14 mouse cellular contexts compared by ENCODE assay signal in the genomic region with DNA sequence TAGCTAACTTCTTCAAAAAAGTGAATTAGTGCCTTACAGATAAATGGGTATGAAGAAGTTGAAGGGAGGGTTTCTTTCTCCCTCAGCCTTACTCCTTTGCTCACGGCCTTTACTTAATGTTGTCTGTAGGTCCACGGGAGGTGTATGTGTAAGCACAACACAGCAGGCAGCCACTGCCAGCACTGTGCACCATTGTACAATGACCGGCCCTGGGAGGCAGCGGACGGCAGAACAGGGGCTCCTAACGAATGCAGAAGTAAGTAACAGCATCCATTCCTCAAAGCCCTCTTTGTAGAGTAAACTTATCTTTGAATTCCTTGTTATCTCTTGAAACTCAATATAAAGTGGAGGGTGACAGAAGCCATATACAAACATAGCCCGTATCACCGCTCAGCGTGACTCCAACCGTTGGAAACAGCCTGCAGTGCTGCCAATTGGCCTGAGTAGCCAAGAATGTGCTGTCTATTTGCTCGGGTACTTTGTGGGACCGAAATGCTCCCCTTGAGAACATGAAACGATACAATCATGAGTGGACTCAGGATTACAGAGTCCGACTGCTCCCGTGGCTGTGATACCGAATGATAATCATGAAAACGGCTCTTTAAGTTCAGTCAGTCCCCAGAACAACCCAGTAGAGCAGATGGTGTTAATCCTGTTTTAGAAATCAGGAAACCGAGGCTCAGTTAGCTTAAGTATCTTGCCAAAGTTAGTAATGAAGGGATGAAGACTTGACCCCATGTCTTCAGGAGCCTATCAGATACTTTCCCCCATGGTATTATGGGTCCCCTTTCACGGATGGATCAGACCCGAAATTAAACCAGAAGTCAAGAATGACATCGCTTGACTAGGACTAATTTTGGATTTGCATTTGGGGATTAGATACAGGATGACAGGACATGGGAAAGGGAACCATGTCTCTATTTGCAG.
A peak's percentile ranks its signal among the peaks of the same experiment; 100 is the strongest.
DNase-seq lines count a peak whose midpoint lies in the region.
"Had no signal": no experiment of that assay in that cellular context is flagged by ENCODE, and none has a peak within 500 bp of the region (broad histone marks: within the 10 kb centered on the region; RNA-seq: fewer than 3 reads in every experiment).

No protein-coding gene starts in this region.

- H3K4me1 ChIP-seq in brown adipose tissue, adult 24 weeks (ENCODE audit: control insufficient read depth, insufficient read depth, insufficient read length, low read length): no peaks in the 10 kb centered on the region
- H3K4me1 ChIP-seq: midbrain, embryonic 12.5 days had no signal

- intact Hi-C loops in heart, postnatal 10 days (cut with DNase I): loop anchor here (5.0 kb wide), 1 partner anchor 35 kb away; no protein-coding TSS in a partner anchor

- peak overlapping the region; percentile 68 for H3K27ac ChIP-seq in brown adipose tissue, adult 24 weeks (replicated peaks; ENCODE audit: low read depth, low read length)
- H3K27ac ChIP-seq: hindbrain, embryonic 13.5 days; midbrain, embryonic 12.5 days had no signal

- peak; percentile 93 for DNase-seq in heart, adult 11 months
- no peak for DNase-seq in heart, adult 9 months (ENCODE audit: low spot score in 2 of 2)
- peak; percentile 48 to 64 for DNase-seq in cerebellum, postnatal 10 days
- peak; percentile 68 to 71 for DNase-seq in heart, postnatal 10 days
- no peak for DNase-seq in yolk sac, embryonic 10.5 days (ENCODE audit: low spot score)
- no peak for DNase-seq in adrenal gland, postnatal 4 days (ENCODE audit: low spot score in 2 of 2)
- DNase-seq: adrenal gland, postnatal 36 days; kidney, postnatal 10 days; layer of hippocampus, postnatal 36 days; right cerebral cortex, adult 18-20 months; thymus, postnatal 25 days had no signal

- no peak overlapping the region for H3K4me3 ChIP-seq in brown adipose tissue, adult 24 weeks (ENCODE audit: insufficient read depth, low read depth, low read length)
- H3K4me3 ChIP-seq: hindbrain, embryonic 13.5 days; midbrain, embryonic 12.5 days had no signal

Comparison
In these comparisons a context has a peak if more than half of its experiments do, and no peak if none do; other contexts are left out.
1. DNase-seq: peak in heart, adult 11 months (single experiment), cerebellum, postnatal 10 days (2 of 2) and heart, postnatal 10 days (2 of 2); none in heart, adult 9 months (0 of 2), yolk sac, embryonic 10.5 days (single experiment) and adrenal gland, postnatal 4 days (0 of 2).